8 mouse cellular contexts compared by ENCODE assay signal in the genomic region with DNA sequence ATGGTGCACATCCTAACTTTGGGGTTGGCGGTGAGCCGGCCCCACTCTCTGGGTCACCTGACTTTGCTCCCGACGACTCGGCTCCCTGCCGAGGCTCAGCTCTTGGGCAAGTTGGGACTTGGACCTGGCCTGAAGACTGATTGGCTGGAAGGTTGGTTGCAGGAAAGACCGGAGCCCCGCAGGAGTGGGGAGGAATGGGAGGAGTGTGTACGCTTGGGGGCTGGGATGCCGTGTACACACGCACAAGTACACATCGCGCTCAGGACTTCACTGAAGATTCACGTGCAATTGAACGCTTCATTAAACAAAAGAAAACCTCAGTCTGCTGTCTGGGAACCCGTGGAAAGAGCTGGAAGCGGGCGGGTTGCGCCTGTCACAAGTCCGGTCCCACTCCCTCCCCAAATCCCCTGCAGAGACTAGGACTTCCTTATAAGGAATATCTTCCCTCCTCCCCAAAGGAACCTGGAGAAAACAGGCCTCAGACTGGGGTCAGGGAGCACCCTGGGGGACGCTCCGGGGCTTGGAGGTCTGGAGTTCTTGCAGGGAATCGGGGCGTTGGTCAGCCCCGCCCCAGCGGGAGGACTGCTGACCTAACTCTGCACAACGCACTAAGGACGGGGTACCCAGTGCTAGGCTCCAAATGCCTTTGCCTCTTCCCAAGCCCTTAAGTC. TPM values are rescaled to one million over a fixed set of nuclear protein-coding genes. Genes with fewer than 3 reads are reported as not detected.
DNase-seq lines count a peak whose midpoint lies in the region; ATAC-seq and TF ChIP-seq lines count a peak whose summit lies in the region.

No protein-coding gene starts in this region.

- peak; percentile 22 for DNase-seq in thymus, postnatal 25 days
- DNase-seq in thymus, adult 2 months = no peak
- DNase-seq in forebrain, embryonic 10.5 days (ENCODE audit: extremely low spot score, low spot score) = peak; percentile 41
- DNase-seq in heart, postnatal 0 days (ENCODE audit: low spot score) = peak; percentile 60
- DNase-seq in kidney, postnatal 25 days = peak; percentile 88 to 96
- peak; percentile 58 for DNase-seq in mesoderm, embryonic 11.5 days (ENCODE audit: low read depth, low spot score)
- peak; percentile 75 for DNase-seq in urinary bladder, adult 2 months (ENCODE audit: low spot score)
- DNase-seq in B cell, adult 2 months = no peak

- H3K4me3 ChIP-seq in thymus, adult 2 months (ENCODE audit: control insufficient read depth, insufficient read depth, low read length) = no peak overlapping the region
- peak overlapping the region; percentile 50 for H3K4me3 ChIP-seq in forebrain, embryonic 10.5 days
- peak overlapping the region; percentile 49 for H3K4me3 ChIP-seq in heart, postnatal 0 days (ENCODE audit: low read depth, low read length)

- no peaks in the 10 kb centered on the region for H3K36me3 ChIP-seq in thymus, adult 2 months (ENCODE audit: control insufficient read depth, insufficient read depth, low read length)
- no peaks in the 10 kb centered on the region for H3K36me3 ChIP-seq in forebrain, embryonic 10.5 days (replicated peaks)
- no peaks in the 10 kb centered on the region for H3K36me3 ChIP-seq in heart, postnatal 0 days (replicated peaks; ENCODE audit: control insufficient read depth, insufficient read depth, low read length)

- WGBS in thymus, adult 2 months = 38% methylated on average over 28 of the region's 28 CpGs
- 1% methylated on average over 28 of the region's 28 CpGs for WGBS in forebrain, embryonic 10.5 days
- WGBS in heart, postnatal 0 days = 7% methylated on average over 28 of the region's 28 CpGs

- ATAC-seq in heart, postnatal 0 days (ENCODE audit: insufficient read depth, low read depth) = peak; percentile 21

- peak overlapping the region; percentile 65 for H3K9ac ChIP-seq in heart, postnatal 0 days (replicated peaks; ENCODE audit: low read depth, low read length)

- H3K4me1 ChIP-seq in thymus, adult 2 months (replicated peaks; ENCODE audit: control insufficient read depth, insufficient read depth, low read length) = peaks cover 8% of the 10 kb centered on the region
- peaks cover 43% of the 10 kb centered on the region for H3K4me1 ChIP-seq in forebrain, embryonic 10.5 days
- peaks cover 21% of the 10 kb centered on the region for H3K4me1 ChIP-seq in heart, postnatal 0 days (ENCODE audit: control insufficient read depth, insufficient read depth)

- no peaks in the 10 kb centered on the region for H3K9me3 ChIP-seq in forebrain, embryonic 10.5 days
- no peaks in the 10 kb centered on the region for H3K9me3 ChIP-seq in heart, postnatal 0 days (replicated peaks; ENCODE audit: control insufficient read depth, low read length)

- no peak for TF ChIP-seq CTCF in thymus, adult 2 months (IDR thresholded peaks at IDR 0.05; ENCODE audit: borderline replicate concordance, control insufficient read depth, extremely low read depth, insufficient read depth, low read length, poor library complexity)
- TF ChIP-seq CTCF in heart, postnatal 0 days (IDR thresholded peaks at IDR 0.05; ENCODE audit: low read depth) = no peak

- no peak overlapping the region for H3K27ac ChIP-seq in thymus, adult 2 months (ENCODE audit: control insufficient read depth, insufficient read depth, low read length)
- H3K27ac ChIP-seq in forebrain, embryonic 10.5 days = peak overlapping the region; percentile 76
- H3K27ac ChIP-seq in heart, postnatal 0 days (ENCODE audit: low read depth) = peak overlapping the region; percentile 69

- TF ChIP-seq EP300 in heart, postnatal 0 days (IDR thresholded peaks at IDR 0.05; ENCODE audit: low read depth) = no peak

- no peaks in the 10 kb centered on the region for H3K27me3 ChIP-seq in thymus, adult 2 months (ENCODE audit: control insufficient read depth, insufficient read depth, low read length)
- H3K27me3 ChIP-seq in forebrain, embryonic 10.5 days (ENCODE audit: poor library complexity, severe bottlenecking) = peaks cover 46% of the 10 kb centered on the region
- H3K27me3 ChIP-seq in heart, postnatal 0 days (ENCODE audit: control insufficient read depth, insufficient read depth, low read length) = no peaks in the 10 kb centered on the region

- TF ChIP-seq POLR2A in thymus, adult 2 months (IDR thresholded peaks at IDR 0.05; ENCODE audit: control insufficient read depth, extremely low read depth, insufficient read depth, low read length, poor library complexity) = no peak

- H3K4me2 ChIP-seq in heart, postnatal 0 days (ENCODE audit: low read depth, low read length) = peak overlapping the region; percentile 86

RNA-seq across cellular contexts. Expression of a gene that starts 4.0 kb away (rescaled TPM):
- polyA plus RNA-seq in thymus, adult 2 months (2012; rRNA removed) = 18.2 and 18.4 TPM in 2 replicates
- 1.8 and 2.0 TPM in 2 replicates for polyA plus RNA-seq in forebrain, embryonic 10.5 days (2016; fragmentation: Nextera tagmentation; extraction: Ambion mirVana)
- total RNA-seq in heart, postnatal 0 days (2014; rRNA removed; ENCODE audit: low replicate concordance) = 9.0 and 11.0 TPM in 2 replicates
- polyA plus RNA-seq in heart, postnatal 0 days (2015; fragmentation: Nextera tagmentation; extraction: Ambion mirVana) = 3.2 and 3.3 TPM in 2 replicates
- 28.4 and 29.3 TPM in 2 replicates for polyA plus RNA-seq in urinary bladder, adult 2 months (2012; rRNA removed)

RNA-seq across cellular contexts. Expression of a gene that starts 10.5 kb away (rescaled TPM):
- polyA plus RNA-seq in thymus, adult 2 months (2012; rRNA removed) = 28.8 and 29.5 TPM in 2 replicates
- 6.6 and 7.5 TPM in 2 replicates for polyA plus RNA-seq in forebrain, embryonic 10.5 days (2016; fragmentation: Nextera tagmentation; extraction: Ambion mirVana)
- total RNA-seq in heart, postnatal 0 days (2014; rRNA removed; ENCODE audit: low replicate concordance) = 16.3 and 20.0 TPM in 2 replicates
- polyA plus RNA-seq in heart, postnatal 0 days (2015; fragmentation: Nextera tagmentation; extraction: Ambion mirVana) = 21.6 and 22.2 TPM in 2 replicates
- polyA plus RNA-seq in urinary bladder, adult 2 months (2012; rRNA removed) = 59.4 and 76.0 TPM in 2 replicates

RNA-seq across cellular contexts. Expression of a gene that starts 10.6 kb away (rescaled TPM):
- 3.9 and 5.4 TPM in 2 replicates for polyA plus RNA-seq in thymus, adult 2 months (2012; rRNA removed)
- polyA plus RNA-seq in forebrain, embryonic 10.5 days (2016; fragmentation: Nextera tagmentation; extraction: Ambion mirVana) = 1.5 and 1.7 TPM in 2 replicates
- 27.0 and 38.9 TPM in 2 replicates for total RNA-seq in heart, postnatal 0 days (2014; rRNA removed; ENCODE audit: low replicate concordance)
- polyA plus RNA-seq in heart, postnatal 0 days (2015; fragmentation: Nextera tagmentation; extraction: Ambion mirVana) = 14.5 and 16.3 TPM in 2 replicates
- polyA plus RNA-seq in urinary bladder, adult 2 months (2012; rRNA removed) = 30.9 and 36.8 TPM in 2 replicates

RNA-seq across cellular contexts. Expression of a gene that starts 20.2 kb away (rescaled TPM):
- polyA plus RNA-seq in thymus, adult 2 months (2012; rRNA removed) = 4.9 and 6.9 TPM in 2 replicates
- polyA plus RNA-seq in forebrain, embryonic 10.5 days (2016; fragmentation: Nextera tagmentation; extraction: Ambion mirVana) = 7.2 and 7.6 TPM in 2 replicates
- 1.6 and 1.7 TPM in 2 replicates for total RNA-seq in heart, postnatal 0 days (2014; rRNA removed; ENCODE audit: low replicate concordance)
- polyA plus RNA-seq in heart, postnatal 0 days (2015; fragmentation: Nextera tagmentation; extraction: Ambion mirVana) = 4.2 and 4.9 TPM in 2 replicates
- polyA plus RNA-seq in urinary bladder, adult 2 months (2012; rRNA removed) = 4.1 and 4.5 TPM in 2 replicates

RNA-seq across cellular contexts. Expression of a gene that starts 58.9 kb away (rescaled TPM):
- 235 and 264 TPM in 2 replicates for polyA plus RNA-seq in thymus, adult 2 months (2012; rRNA removed)
- polyA plus RNA-seq in forebrain, embryonic 10.5 days (2016; fragmentation: Nextera tagmentation; extraction: Ambion mirVana) = 0.47 and 0.81 TPM in 2 replicates
- total RNA-seq in heart, postnatal 0 days (2014; rRNA removed; ENCODE audit: low replicate concordance) = 2.2 and 3.4 TPM in 2 replicates
- polyA plus RNA-seq in heart, postnatal 0 days (2015; fragmentation: Nextera tagmentation; extraction: Ambion mirVana) = 0.91 and 1.1 TPM in 2 replicates
- polyA plus RNA-seq in urinary bladder, adult 2 months (2012; rRNA removed) = 6.4 and 6.6 TPM in 2 replicates

Comparison
In these comparisons a context has a peak if more than half of its experiments do, and no peak if none do; other contexts are left out.
1. DNase-seq: peak in thymus, postnatal 25 days (single experiment), forebrain, embryonic 10.5 days (single experiment), heart, postnatal 0 days (single experiment), kidney, postnatal 25 days (2 of 2), mesoderm, embryonic 11.5 days (single experiment) and urinary bladder, adult 2 months (single experiment); none in thymus, adult 2 months (single experiment) and B cell, adult 2 months (0 of 2).